Mouse (Mus musculus) stomach, embryonic 16.5 days (tissue): Measurements from ENCODE around the gene Gramd2. TPM values are rescaled to one million over a fixed set of nuclear protein-coding genes. Genes with fewer than 3 reads are reported as not detected.

ENCODE experiments used
- ATAC-seq: fragments of 200-750 bp; cut with Nextera tagmentation; 2 replicates; pipeline ENCODE4 v1.8.0; 2017; ENCODE audit warnings: moderate number of reproducible peaks, moderate TSS enrichment; ENCODE audit not compliant: insufficient read depth, low FRiP score
- H3K27ac ChIP-seq: fragments of 300-500 bp; sonication (generic); 2 replicates; pipeline ENCODE4 v1.5.1; 2014; ENCODE audit warnings: low read length
- H3K27me3 ChIP-seq: fragments of 300-500 bp; sonication (generic); 2 replicates; pipeline ENCODE4 v1.6.1; 2014; ENCODE audit warnings: low read length, control low read depth, mixed read lengths; ENCODE audit not compliant: control insufficient read depth, insufficient read depth
- H3K36me3 ChIP-seq: fragments of 300-500 bp; sonication (generic); 2 replicates; pipeline ENCODE4 v1.6.1; 2014; ENCODE audit warnings: low read length; ENCODE audit not compliant: control insufficient read depth, insufficient read depth
- H3K4me1 ChIP-seq: fragments of 300-500 bp; sonication (generic); 2 replicates; pipeline ENCODE4 v1.6.1; 2014; ENCODE audit warnings: low read length, control low read depth, mixed read lengths; ENCODE audit not compliant: control insufficient read depth, insufficient read depth
- H3K4me2 ChIP-seq: fragments of 300-500 bp; sonication (generic); 2 replicates; pipeline ENCODE4 v1.6.1; 2014; ENCODE audit warnings: low read depth, low read length, mixed read lengths
- H3K4me3 ChIP-seq: fragments of 300-500 bp; sonication (generic); replicated peaks from 2 replicates; pipeline ENCODE4 v1.5.1; 2014; ENCODE audit warnings: mild to moderate bottlenecking, low read length
- H3K9ac ChIP-seq: fragments of 300-500 bp; sonication (generic); 2 replicates; pipeline ENCODE4 v1.6.1; 2014; ENCODE audit warnings: low read length
- H3K9me3 ChIP-seq: fragments of 300-500 bp; sonication (generic); replicated peaks from 2 replicates; pipeline ENCODE4 v1.6.1; 2016; ENCODE audit warnings: low read length, control low read depth; ENCODE audit not compliant: control insufficient read depth
- WGBS: fragments of 180-500 bp; shearing (Covaris S2); extraction: QIAGEN DNeasy Blood & Tissue Kit; methylation state at CpG from one replicate; pipeline ENCODE4 v1.1.7; 2014; 5-methylcytosine and 5-hydroxymethylcytosine counted together
- polyA plus RNA-seq: library from polyadenylated mRNA; unstranded; fragments of >200 nt; fragmentation: Nextera tagmentation; extraction: Ambion mirVana; gene quantifications from 2 replicates; pipeline ENCODE4 v1.2.1, GENCODE M21; 2015

The Gramd2 gene
- polyA plus RNA-seq, 1 experiment from 2014 or later, result 2.2 TPM

DNA sequence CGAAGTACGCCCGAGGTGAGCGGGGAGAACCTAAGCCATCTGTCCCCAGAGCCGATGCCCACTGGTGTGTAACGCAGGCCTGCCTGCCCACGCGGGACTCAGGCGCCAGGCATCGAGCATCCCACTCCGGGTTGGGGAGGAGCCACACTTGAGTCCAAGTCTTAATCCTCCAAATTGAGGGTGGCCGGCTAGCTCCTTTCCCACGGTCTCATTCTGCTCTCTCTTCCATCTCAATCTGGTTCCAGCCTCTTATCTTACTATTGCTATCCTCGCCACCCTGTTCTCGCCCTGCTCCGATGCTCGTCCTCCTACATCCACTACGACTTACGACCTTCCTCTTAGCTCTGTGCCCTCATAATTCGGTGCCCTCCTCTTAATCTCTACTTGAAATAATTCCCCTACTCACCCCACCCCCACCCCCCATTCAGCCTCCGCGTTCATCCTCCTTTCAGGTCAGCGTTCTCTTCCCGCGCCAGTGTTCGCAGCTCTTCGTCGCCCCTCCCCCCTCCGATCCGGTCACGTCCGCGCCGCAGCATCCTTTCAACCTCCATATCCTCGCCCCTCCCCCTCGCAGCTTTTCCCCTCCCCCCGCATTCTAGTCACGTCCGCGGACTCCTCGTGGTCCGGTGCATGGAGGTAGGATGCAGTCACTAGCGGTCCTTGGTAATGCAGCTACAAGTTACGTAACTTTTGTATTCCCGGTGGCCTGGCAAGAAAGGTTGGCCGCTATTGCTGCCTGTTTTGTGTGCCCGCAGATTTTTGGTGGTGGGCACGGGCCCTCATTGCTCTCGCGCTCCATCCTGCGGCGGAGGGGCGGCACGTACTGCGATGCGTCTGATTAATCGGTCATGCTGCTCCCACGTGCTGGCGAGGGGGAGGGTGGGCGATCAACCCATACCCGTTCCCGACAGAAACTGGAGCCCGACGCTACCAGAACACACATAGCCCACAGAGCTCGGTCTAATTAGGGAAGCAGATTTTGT is 23.0 kb upstream of the Gramd2 start:
- ATAC-seq, result peak; percentile 4; the same call in 1 of the 2 replicates
- WGBS, result under 1% methylated on average over 65 of the region's 65 CpGs
- H3K36me3 ChIP-seq, result no peaks in the 10 kb centered on the region

DNA sequence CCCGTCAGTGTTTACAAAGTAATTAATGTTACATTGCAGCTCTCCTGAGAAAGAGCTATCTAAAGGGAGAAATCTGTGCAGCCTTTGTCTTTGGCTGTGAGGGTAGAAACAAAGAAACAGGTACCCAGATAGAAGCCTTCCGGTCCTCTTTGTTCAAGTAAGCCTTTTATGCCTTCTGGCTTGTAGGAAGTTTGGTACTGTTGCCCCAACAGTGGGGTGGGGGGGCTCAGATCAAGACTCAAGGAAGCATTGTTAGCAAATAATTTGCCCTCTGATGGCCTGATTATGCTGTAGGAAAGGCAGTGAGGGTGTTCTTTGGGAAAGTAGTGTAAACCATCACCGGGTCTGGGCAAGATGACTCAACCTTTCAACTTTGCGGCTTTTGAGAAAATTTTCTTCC is 21.8 kb upstream of the Gramd2 start:
- Histone ChIP-seq H3K4me3 (peak overlapping the region; percentile 93), H3K9me3 (no peaks in the 10 kb centered on the region), H3K27me3 (no peaks in the 10 kb centered on the region), H3K4me2 (peak overlapping the region; percentile 57), H3K4me1 (peaks cover 41% of the 10 kb centered on the region), H3K36me3 (no peaks in the 10 kb centered on the region), H3K9ac (peak overlapping the region; percentile 87), H3K27ac (peak overlapping the region; percentile 96)
- 11% methylated on average over 4 of the region's 4 CpGs for whole genome bisulfite sequencing
- no peak for ATAC-seq

More for the DNA sequence above, 23.0 kb upstream of the Gramd2 start:
- Histone ChIP-seq H3K9ac (peak overlapping the region; percentile 87), H3K9me3 (no peaks in the 10 kb centered on the region), H3K27me3 (no peaks in the 10 kb centered on the region), H3K4me1 (peaks cover 41% of the 10 kb centered on the region), H3K4me2 (peak overlapping the region; percentile 57), H3K27ac (peak overlapping the region; percentile 96), H3K4me3 (peak overlapping the region; percentile 93)

DNA sequence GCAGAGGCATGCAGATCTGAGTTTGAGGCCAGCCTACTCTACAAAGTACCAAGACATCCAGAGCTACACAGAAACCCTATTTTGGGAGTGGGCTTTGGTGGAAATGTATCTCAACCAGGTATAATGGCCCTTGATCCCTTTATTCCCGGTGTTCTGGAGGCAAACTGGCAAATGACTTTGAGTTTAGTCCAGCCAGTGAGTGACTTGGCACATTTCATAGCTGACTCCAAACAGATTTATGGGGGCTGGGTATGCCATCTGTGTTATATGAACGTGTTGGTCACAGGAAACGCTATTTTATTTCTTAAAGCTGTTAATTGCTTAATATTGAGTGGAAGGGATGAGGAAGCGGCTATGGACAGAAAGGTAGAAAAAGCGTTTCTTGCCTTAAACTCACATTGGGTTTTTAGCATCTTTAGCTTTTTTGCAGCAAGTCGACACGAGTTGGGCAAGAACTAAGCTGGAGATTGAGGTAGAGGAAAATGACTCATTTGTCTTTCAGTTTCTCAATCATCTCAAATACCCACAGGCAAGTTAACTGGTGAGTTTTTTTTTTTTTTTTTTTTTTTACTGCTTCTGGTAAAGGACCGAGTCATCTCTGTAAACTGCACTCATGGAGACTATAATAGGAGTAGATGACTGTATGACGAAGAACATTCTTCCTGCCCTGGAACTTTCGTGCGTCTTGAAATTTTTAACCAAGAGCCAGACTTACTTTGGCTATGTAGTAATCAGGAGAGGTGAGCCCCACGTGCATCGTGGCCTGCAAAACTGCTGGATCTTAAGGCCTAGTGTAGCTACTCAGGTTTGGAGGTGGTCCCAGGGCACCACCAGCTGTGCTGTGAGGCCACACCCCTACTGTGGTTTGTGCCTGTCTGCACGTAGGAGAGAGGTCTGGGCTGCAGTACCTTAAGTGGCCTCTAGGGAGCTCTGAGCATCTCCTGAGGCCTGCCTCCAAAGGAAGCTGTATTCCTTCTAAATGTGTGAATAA is 20.6 kb upstream of the Gramd2 start:
- Histone ChIP-seq H3K4me1 (peaks cover 49% of the 10 kb centered on the region), H3K27ac (peak overlapping the region; percentile 81), H3K4me3 (peak overlapping the region; percentile 93), H3K4me2 (peak overlapping the region; percentile 57), H3K36me3 (peaks cover 8% of the 10 kb centered on the region; the same call in 1 of the 2 replicates), H3K27me3 (no peaks in the 10 kb centered on the region), H3K9ac (peak overlapping the region; percentile 54; the same call in 1 of the 2 replicates), H3K9me3 (no peaks in the 10 kb centered on the region)
- ATAC-seq, result peak; percentile 18; the same call in 1 of the 2 replicates
- 28% methylated on average over 14 of the region's 14 CpGs for WGBS

DNA sequence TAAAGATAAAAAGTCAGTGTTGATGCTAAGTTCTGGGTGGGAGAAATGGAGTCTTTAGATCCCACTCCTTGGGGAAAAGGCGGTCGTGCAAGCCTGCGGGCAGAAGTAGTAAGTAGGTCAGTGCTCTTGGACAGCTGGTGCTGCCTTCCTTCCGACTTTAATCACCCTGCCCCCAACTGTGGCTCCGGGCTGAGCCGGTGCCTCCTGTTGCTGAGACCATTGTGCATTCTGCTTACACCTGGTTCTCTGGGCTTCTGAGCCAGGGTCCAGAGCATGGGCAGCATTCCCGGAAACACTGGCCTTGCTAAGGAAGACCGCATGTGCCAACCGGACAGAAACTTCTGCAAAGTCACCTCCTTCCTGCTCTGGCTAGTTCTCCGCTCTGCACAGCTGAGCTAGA is 19.5 kb upstream of the Gramd2 start:
- Histone ChIP-seq H3K4me2 (peak overlapping the region; percentile 57), H3K9me3 (no peaks in the 10 kb centered on the region), H3K27me3 (no peaks in the 10 kb centered on the region), H3K4me3 (no peak overlapping the region), H3K27ac (peak overlapping the region; percentile 81; the same call in 1 of the 2 replicates), H3K9ac (peak overlapping the region; percentile 16; the same call in 1 of the 2 replicates), H3K4me1 (peaks cover 47% of the 10 kb centered on the region), H3K36me3 (peaks cover 13% of the 10 kb centered on the region; the same call in 1 of the 2 replicates)
- WGBS, result 52% methylated on average over 10 of the region's 10 CpGs
- no peak for ATAC-seq

DNA sequence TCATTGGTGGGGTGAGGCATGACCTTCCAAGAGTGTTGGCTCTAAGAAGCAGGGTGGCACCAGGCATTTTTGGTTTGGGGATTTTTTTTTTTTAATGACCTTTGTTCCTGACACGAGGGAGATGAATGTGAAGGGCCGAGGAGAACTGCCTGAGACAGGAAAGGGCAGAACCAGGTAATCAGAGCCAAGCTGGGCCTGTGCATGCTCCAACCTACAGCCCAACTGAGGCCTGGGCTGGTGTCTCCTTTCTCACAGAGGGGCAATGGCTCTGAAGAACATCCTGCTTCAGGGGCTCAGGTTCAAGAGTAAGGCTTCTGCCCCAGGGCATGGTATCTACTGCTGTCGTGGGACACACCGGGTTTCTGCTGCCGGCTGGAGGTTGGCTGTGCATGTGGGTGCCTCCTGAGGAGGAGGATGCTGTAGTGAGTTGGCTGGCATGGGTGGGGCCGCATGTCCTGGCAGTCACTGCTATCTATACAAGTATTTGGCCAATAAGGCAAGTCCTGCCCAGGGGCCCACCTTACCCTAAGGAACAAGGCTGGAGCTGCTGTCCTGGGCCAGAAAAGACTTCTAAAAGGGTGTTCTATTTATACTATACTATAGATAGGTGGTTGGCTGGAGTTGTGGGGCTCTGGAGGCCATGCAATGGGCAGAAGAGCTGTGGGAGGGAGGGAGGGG is 18.5 kb upstream of the Gramd2 start:
- Histone ChIP-seq H3K27me3 (no peaks in the 10 kb centered on the region), H3K4me2 (no peak overlapping the region), H3K27ac (peak overlapping the region; percentile 19; the same call in 1 of the 2 replicates), H3K36me3 (peaks cover 16% of the 10 kb centered on the region; the same call in 1 of the 2 replicates), H3K9ac (no peak overlapping the region), H3K4me1 (peaks cover 47% of the 10 kb centered on the region), H3K4me3 (no peak overlapping the region), H3K9me3 (no peaks in the 10 kb centered on the region)
- 54% methylated on average over 6 of the region's 6 CpGs for WGBS
- ATAC-seq, result no peak

DNA sequence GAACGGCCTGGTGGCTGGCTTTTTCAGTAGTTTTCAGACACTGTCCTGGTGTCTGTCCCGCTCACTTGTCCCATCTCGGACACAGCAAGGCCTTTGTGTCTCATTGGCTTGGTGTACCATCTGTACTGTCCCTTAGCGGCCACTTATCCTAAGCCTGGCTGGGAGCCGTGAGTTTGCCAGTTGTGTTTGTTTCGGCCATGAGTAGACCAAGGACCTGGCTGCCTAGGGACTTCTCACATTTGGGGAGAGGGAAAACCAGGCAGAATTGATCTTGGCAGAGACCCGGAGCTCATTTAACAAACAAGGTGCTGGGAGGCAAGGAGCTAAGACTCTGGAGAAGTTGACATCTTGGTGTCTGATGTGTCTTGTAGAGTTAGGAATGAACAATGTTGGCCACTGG is 16.7 kb upstream of the Gramd2 start:
- H3K9ac ChIP-seq, result no peak overlapping the region
- H3K4me1 ChIP-seq, result peaks cover 41% of the 10 kb centered on the region
- H3K9me3 ChIP-seq, result no peaks in the 10 kb centered on the region
- H3K4me2 ChIP-seq, result no peak overlapping the region
- no peak overlapping the region for H3K4me3 ChIP-seq
- 77% methylated on average over 7 of the region's 7 CpGs for WGBS
- H3K27me3 ChIP-seq, result no peaks in the 10 kb centered on the region
- no peak overlapping the region for H3K27ac ChIP-seq
- no peak for ATAC-seq
- H3K36me3 ChIP-seq, result peaks cover 25% of the 10 kb centered on the region

DNA sequence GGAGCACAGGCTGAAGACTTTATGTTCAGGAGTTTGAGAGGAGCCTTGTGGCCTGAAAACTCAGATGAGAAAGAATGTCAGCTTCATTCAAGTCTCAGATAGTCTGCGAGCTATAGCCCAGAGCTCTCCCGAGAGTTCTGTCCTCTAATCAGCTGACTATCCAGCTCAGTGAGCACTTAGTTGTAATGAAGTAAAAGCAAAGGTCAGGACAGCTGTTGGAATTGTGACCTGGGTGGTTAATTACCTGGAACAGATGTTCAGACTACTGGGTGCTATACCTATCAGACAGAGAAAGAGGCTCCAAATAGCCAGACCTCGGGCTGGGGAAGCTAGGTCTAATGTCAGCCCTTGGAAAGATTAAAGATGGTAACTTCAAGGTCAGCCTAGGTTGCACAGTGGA is 16.0 kb upstream of the Gramd2 start:
- 65% methylated on average over 3 of the region's 3 CpGs for WGBS
- peaks cover 30% of the 10 kb centered on the region for H3K36me3 ChIP-seq
- no peaks in the 10 kb centered on the region for H3K27me3 ChIP-seq
- H3K4me3 ChIP-seq, result no peak overlapping the region
- H3K4me2 ChIP-seq, result no peak overlapping the region
- ATAC-seq, result no peak
- H3K9ac ChIP-seq, result no peak overlapping the region
- peaks cover 36% of the 10 kb centered on the region for H3K4me1 ChIP-seq
- H3K27ac ChIP-seq, result no peak overlapping the region
- no peaks in the 10 kb centered on the region for H3K9me3 ChIP-seq

DNA sequence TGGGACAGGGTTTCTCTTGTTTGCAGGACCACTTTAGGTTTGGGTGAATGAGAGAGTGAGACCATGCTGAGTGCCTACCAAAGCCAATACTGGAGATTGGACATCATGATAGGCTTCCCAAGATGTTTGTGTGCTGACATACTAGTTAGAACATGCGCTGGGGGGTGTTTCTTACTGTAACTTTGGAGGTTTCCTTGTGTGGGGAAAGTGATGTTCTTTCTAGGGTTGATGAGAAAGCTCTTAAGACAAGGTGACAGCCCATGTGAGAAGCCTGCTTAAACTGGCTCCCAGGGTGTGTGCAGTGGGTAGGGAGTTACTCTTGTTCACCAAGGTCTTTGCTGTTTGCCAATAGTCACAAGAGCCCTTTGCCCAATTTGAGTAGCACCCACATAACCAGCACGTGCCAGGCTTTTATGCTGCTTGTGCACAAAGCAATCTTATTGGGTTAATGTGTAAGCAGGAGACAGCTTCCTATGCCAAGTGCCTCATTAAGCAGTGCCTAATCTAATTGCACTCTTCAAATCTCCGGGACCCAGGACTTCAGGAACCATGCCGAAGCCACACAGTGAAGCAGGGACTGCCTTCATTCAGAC is 15.2 kb upstream of the Gramd2 start:
- no peak overlapping the region for H3K27ac ChIP-seq
- H3K36me3 ChIP-seq, result peaks cover 35% of the 10 kb centered on the region

More for the DNA sequence above, 15.2 kb upstream of the Gramd2 start:
- H3K9ac ChIP-seq, result no peak overlapping the region
- 66% methylated on average over 4 of the region's 4 CpGs for WGBS
- no peaks in the 10 kb centered on the region for H3K9me3 ChIP-seq
- ATAC-seq, result no peak
- no peak overlapping the region for H3K4me2 ChIP-seq
- H3K4me1 ChIP-seq, result peaks cover 28% of the 10 kb centered on the region
- no peak overlapping the region for H3K4me3 ChIP-seq
- H3K27me3 ChIP-seq, result no peaks in the 10 kb centered on the region
